Mouse (Mus musculus): ENCODE results near the gene Rps21. TPM values are rescaled to one million over a fixed set of nuclear protein-coding genes. Genes with fewer than 3 reads are reported as not detected.

Rps21 gene
- polyA plus RNA-seq, 1 experiment from 2014 or later, result 852 TPM

DNA sequence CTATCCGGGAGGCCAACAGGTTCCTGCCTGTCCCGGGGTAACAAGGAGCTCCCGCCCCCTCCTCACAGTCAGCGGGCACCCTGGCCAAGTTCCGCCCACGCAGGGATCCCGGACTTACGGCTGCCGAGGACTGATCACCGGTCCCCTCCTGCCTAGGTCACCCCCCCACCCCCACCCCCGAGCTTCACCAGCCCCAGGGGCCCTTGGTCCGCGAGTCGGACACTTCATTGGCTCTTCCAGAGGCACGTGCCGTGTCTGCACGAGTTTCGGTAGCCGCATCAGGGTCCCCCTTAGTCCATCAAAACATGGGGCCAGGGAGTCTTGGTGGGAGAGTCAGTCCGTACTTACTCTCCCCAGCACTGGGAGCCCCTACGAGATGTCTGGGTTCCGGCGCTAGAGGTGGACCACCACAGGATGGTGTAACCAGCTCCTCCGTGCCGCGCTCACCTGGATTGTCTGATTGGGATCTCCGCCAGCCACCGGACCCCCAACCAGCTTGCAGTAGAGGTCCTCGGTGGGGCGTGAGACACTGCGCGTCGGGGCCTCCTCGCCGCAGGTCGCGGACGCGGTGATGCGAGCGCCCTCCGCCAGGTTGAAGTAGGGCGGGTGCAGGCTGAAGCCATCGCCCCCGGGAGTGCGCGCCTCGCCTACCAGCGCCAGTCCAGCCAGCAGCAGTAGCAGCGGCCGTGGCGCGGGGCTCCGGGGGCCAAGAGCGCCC lies 32.0 kb upstream of the Rps21 start:
- H3K9me3 ChIP-seq (ENCODE audit: control insufficient read depth, low read length), result no peaks in the 10 kb centered on the region
- peak overlapping the region; percentile 32; the same call in 1 of the 2 replicates for H3K27ac ChIP-seq (ENCODE audit: low read depth, low read length)
- WGBS, result under 1% methylated on average over 53 of the region's 55 CpGs
- peak; percentile 58 for DNase-seq (ENCODE audit: low spot score)
- H3K4me2 ChIP-seq, result peak overlapping the region; percentile 97
- peak overlapping the region; percentile 64 for H3K4me3 ChIP-seq (ENCODE audit: low read depth, low read length)
- peaks cover 18% of the 10 kb centered on the region for H3K4me1 ChIP-seq (replicated peaks; ENCODE audit: control insufficient read depth, insufficient read depth, low read length)
- peak overlapping the region; percentile 50; the same call in 1 of the 2 replicates for H3K9ac ChIP-seq (ENCODE audit: low read depth, low read length)
- H3K36me3 ChIP-seq (ENCODE audit: control insufficient read depth, insufficient read depth, low read length), result no peaks in the 10 kb centered on the region
- ATAC-seq (replicated peaks; ENCODE audit: low FRiP score), result peak; percentile 28
- peaks cover 44% of the 10 kb centered on the region for H3K27me3 ChIP-seq (replicated peaks; ENCODE audit: control insufficient read depth, insufficient read depth, low read length)

DNA sequence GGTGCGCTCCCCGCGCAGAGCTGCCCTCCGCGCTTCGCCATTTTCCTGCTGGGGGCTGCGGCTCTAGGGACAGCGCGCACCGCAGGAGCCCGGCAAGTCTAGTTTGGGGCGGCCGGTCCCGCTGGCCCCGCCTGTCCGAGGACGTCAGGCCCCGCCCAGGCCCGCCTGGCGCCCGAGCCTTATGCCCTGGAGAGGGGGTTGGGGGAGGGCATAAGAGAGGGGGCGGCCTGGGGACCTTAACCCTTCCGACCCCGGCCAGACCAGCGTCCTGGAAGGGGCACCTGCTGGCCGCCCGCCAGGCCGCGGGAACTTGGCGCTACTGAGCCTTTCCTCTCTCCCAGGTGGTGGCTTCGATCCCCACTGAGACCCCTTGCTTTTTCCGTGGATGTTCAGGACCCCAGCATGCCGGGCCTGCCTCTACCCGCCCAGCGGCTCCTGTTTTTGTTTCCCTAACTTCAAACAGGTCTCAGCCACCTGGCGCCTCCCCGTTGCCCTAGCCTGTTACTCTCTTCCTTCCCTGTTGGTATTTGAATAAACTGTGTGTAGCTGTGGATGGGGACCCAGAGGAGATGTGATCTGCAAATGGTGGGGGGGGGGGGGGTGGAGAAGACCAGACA lies 31.3 kb upstream of the Rps21 start, which contains the start of gene Lama5:
TSS of gene Lama5 (minus strand) at position 98 of the 617 bp plus-strand sequence.
- H3K27me3 ChIP-seq (replicated peaks; ENCODE audit: control insufficient read depth, insufficient read depth, low read length), result peaks cover 44% of the 10 kb centered on the region
- peak within 1 kb of the TSS; percentile 97 for H3K4me2 ChIP-seq
- no peaks in the 10 kb centered on the region for H3K36me3 ChIP-seq (ENCODE audit: control insufficient read depth, insufficient read depth, low read length)
- WGBS, result under 1% methylated on average over 34 of the region's 37 CpGs
- DNase-seq (ENCODE audit: low spot score) (peak; percentile 63), ATAC-seq (replicated peaks; ENCODE audit: low FRiP score) (peak; percentile 71)
- H3K9me3 ChIP-seq (ENCODE audit: control insufficient read depth, low read length), result no peaks in the 10 kb centered on the region
- H3K9ac ChIP-seq (ENCODE audit: low read depth, low read length), result peak within 1 kb of the TSS; percentile 50; the same call in 1 of the 2 replicates
- H3K27ac ChIP-seq (ENCODE audit: low read depth, low read length), result peak within 1 kb of the TSS; percentile 32; the same call in 1 of the 2 replicates
- H3K4me3 ChIP-seq (ENCODE audit: low read depth, low read length), result peak within 1 kb of the TSS; percentile 64
- H3K4me1 ChIP-seq (replicated peaks; ENCODE audit: control insufficient read depth, insufficient read depth, low read length), result peaks cover 18% of the 10 kb centered on the region

DNA sequence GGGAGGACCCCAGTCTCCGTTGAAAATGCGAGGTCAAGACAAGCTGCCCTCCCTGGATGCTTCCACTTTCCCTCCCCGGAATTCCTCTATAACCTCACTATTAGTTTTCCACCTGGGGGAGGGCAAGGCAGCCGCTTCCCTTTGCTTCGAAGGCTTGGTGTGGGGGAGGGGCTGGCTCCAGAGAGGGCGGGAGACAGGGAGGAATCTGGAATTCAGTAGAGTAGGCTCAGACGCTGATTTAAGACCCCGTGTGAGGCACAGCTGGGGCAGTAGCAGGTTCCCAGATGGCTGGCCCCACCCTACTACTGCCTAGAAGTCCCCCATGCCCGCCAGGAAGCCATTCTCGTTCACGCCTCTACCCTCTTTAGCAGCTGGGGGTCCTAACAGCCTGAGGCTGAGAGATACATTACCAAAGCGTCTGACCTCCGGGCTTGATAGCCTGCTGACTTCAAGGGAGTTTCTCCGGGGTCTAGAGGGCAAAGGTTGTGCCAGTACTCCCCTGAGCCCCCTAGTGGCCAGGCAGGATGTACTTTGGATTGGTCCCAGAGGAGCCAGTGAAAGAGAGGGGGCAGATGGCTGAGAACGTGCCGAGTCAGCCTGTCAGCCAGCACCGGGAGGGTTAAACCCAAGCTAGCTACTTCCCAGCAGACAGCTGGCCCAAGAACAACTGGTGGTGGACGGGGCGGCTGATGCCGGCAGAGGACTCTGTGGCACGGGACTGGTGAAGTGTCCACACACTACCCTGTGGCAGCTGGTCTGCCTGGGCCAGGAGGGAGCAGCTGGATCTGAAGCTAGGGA lies 29.7 kb upstream of the Rps21 start:
- Histone ChIP-seq H3K27ac (ENCODE audit: low read depth, low read length) (no peak overlapping the region; the same call in 1 of the 2 replicates), H3K4me1 (replicated peaks; ENCODE audit: control insufficient read depth, insufficient read depth, low read length) (peaks cover 11% of the 10 kb centered on the region), H3K9ac (ENCODE audit: low read depth, low read length) (no peak overlapping the region), H3K36me3 (ENCODE audit: control insufficient read depth, insufficient read depth, low read length) (no peaks in the 10 kb centered on the region), H3K9me3 (ENCODE audit: control insufficient read depth, low read length) (no peaks in the 10 kb centered on the region), H3K4me2 (peak overlapping the region; percentile 59), H3K27me3 (replicated peaks; ENCODE audit: control insufficient read depth, insufficient read depth, low read length) (peaks cover 44% of the 10 kb centered on the region), H3K4me3 (ENCODE audit: low read depth, low read length) (peak overlapping the region; percentile 30)
- WGBS, result 2% methylated on average over 21 of the region's 21 CpGs
- DNase-seq (ENCODE audit: low spot score) (peak; percentile 69), ATAC-seq (replicated peaks; ENCODE audit: low FRiP score) (peak; percentile 61)

GRCm38 (mm10) chr2:180228060-180228458 lies 29.1 kb upstream of the Rps21 start:
- H3K4me3 ChIP-seq (ENCODE audit: low read depth, low read length), result no peak overlapping the region
- H3K9ac ChIP-seq (ENCODE audit: low read depth, low read length), result no peak overlapping the region
- peaks cover 16% of the 10 kb centered on the region for H3K4me1 ChIP-seq (replicated peaks; ENCODE audit: control insufficient read depth, insufficient read depth, low read length)
- DNase-seq (ENCODE audit: low spot score) (no peak), ATAC-seq (replicated peaks; ENCODE audit: low FRiP score) (no peak)
- H3K4me2 ChIP-seq, result peak overlapping the region; percentile 59; the same call in 1 of the 2 replicates
- WGBS, result 56% methylated on average over 6 of the region's 6 CpGs
- H3K27ac ChIP-seq (ENCODE audit: low read depth, low read length), result no peak overlapping the region
- H3K36me3 ChIP-seq (ENCODE audit: control insufficient read depth, insufficient read depth, low read length), result no peaks in the 10 kb centered on the region
- H3K27me3 ChIP-seq (replicated peaks; ENCODE audit: control insufficient read depth, insufficient read depth, low read length), result peaks cover 42% of the 10 kb centered on the region
- no peaks in the 10 kb centered on the region for H3K9me3 ChIP-seq (ENCODE audit: control insufficient read depth, low read length)

GRCm38 (mm10) chr2:180228592-180228991 lies 28.6 kb upstream of the Rps21 start:
- Histone ChIP-seq H3K9me3 (ENCODE audit: control insufficient read depth, low read length) (no peaks in the 10 kb centered on the region), H3K27me3 (replicated peaks; ENCODE audit: control insufficient read depth, insufficient read depth, low read length) (peaks cover 38% of the 10 kb centered on the region), H3K36me3 (ENCODE audit: control insufficient read depth, insufficient read depth, low read length) (no peaks in the 10 kb centered on the region), H3K27ac (ENCODE audit: low read depth, low read length) (no peak overlapping the region), H3K4me3 (ENCODE audit: low read depth, low read length) (no peak overlapping the region), H3K4me2 (no peak overlapping the region), H3K9ac (ENCODE audit: low read depth, low read length) (no peak overlapping the region), H3K4me1 (replicated peaks; ENCODE audit: control insufficient read depth, insufficient read depth, low read length) (peaks cover 17% of the 10 kb centered on the region)
- DNase-seq (ENCODE audit: low spot score) (no peak), ATAC-seq (replicated peaks; ENCODE audit: low FRiP score) (no peak)
- WGBS, result 63% methylated on average over 7 of the region's 7 CpGs

DNA sequence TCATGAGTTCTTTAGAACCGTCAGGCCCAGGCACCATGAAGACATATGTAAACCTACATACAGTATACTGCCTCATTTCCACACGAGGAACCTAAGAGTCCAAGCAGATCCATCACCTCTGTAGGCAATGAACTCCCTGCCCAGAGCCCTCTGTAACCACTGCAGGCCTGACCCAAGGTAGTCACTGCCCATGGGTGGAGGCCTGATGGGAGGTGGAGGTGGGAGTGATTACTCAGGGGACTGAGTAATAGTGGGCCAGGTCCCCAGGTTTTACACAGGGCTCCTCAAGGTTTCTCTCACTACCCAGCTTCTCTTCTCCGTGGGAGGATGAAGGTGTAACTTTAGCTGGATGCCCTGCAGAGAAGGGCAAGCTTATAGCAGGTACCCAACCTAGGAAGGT lies 28.0 kb upstream of the Rps21 start:
- peaks cover 18% of the 10 kb centered on the region for H3K4me1 ChIP-seq (replicated peaks; ENCODE audit: control insufficient read depth, insufficient read depth, low read length)
- H3K4me2 ChIP-seq, result no peak overlapping the region
- WGBS, result 75% methylated on average over 3 of the region's 3 CpGs
- DNase-seq (ENCODE audit: low spot score) (no peak), ATAC-seq (replicated peaks; ENCODE audit: low FRiP score) (no peak)
- no peak overlapping the region for H3K9ac ChIP-seq (ENCODE audit: low read depth, low read length)
- no peaks in the 10 kb centered on the region for H3K36me3 ChIP-seq (ENCODE audit: control insufficient read depth, insufficient read depth, low read length)
- no peaks in the 10 kb centered on the region for H3K9me3 ChIP-seq (ENCODE audit: control insufficient read depth, low read length)
- H3K27me3 ChIP-seq (replicated peaks; ENCODE audit: control insufficient read depth, insufficient read depth, low read length), result peaks cover 33% of the 10 kb centered on the region
- no peak overlapping the region for H3K27ac ChIP-seq (ENCODE audit: low read depth, low read length)
- no peak overlapping the region for H3K4me3 ChIP-seq (ENCODE audit: low read depth, low read length)

- Histone ChIP-seq H3K4me1 (replicated peaks; ENCODE audit: control insufficient read depth, insufficient read depth, low read length) (peaks cover 29% of the 10 kb centered on the region), H3K9me3 (ENCODE audit: control insufficient read depth, low read length) (no peaks in the 10 kb centered on the region), H3K9ac (ENCODE audit: low read depth, low read length) (no peak overlapping the region), H3K36me3 (ENCODE audit: control insufficient read depth, insufficient read depth, low read length) (no peaks in the 10 kb centered on the region), H3K27me3 (replicated peaks; ENCODE audit: control insufficient read depth, insufficient read depth, low read length) (peaks cover 19% of the 10 kb centered on the region), H3K27ac (ENCODE audit: low read depth, low read length) (no peak overlapping the region), H3K4me3 (ENCODE audit: low read depth, low read length) (no peak overlapping the region), H3K4me2 (no peak overlapping the region)
- WGBS, result 75% methylated on average over 4 of the region's 4 CpGs
- no peak for ATAC-seq (replicated peaks; ENCODE audit: low FRiP score)
- no peak for DNase-seq (ENCODE audit: low spot score)
These were observed 26.7 kb upstream of the Rps21 start for GRCm38 (mm10) chr2:180230482-180230881.

DNA sequence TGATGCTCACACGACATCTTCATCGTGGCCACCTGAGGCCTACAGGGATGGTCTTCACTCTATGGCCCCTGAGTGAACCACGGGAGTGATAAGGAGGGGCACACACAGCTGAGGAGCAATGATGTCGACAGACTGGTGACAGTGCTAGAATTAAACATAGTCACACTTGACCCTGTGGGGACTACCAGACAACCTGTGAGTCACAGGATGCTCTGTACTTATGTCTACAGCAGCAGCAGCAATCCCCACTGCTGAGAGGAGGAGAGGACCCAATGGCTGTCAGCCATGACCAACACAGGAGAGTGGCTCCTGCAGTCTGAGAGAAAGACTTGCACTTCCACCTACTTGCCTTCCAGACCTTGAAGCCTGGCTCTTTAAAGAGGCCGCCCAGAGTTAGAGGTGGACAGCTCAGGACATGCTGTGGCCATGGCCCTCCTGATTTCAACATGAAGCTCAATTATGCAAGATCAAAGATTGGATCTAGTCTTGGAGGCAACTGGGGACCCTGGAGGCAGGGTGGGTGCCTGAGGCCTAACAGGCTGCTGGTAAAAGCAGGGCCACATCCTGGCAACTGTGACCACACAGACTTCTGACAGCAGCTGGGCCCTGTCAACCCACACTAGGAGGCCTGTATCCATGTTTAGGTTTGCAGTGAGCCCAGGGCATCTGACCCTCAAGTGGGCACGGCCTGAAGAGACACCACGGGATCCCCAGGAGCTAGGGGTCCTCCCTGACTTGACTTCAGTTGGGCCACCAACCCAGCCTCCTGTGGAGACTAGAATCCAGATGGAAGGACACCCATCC lies 23.9 kb upstream of the Rps21 start:
- DNase-seq (ENCODE audit: low spot score) (no peak), ATAC-seq (replicated peaks; ENCODE audit: low FRiP score) (no peak)
- Histone ChIP-seq H3K9me3 (ENCODE audit: control insufficient read depth, low read length) (no peaks in the 10 kb centered on the region), H3K4me1 (replicated peaks; ENCODE audit: control insufficient read depth, insufficient read depth, low read length) (peaks cover 37% of the 10 kb centered on the region), H3K36me3 (ENCODE audit: control insufficient read depth, insufficient read depth, low read length) (no peaks in the 10 kb centered on the region), H3K9ac (ENCODE audit: low read depth, low read length) (no peak overlapping the region), H3K4me2 (no peak overlapping the region), H3K4me3 (ENCODE audit: low read depth, low read length) (no peak overlapping the region), H3K27me3 (replicated peaks; ENCODE audit: control insufficient read depth, insufficient read depth, low read length) (no peaks in the 10 kb centered on the region), H3K27ac (ENCODE audit: low read depth, low read length) (no peak overlapping the region)
- 65% methylated on average over 7 of the region's 7 CpGs for WGBS

Data from liver, embryonic 11.5 days (tissue).